Mouse (Mus musculus) E14TG2a.4 (cell line): ENCODE data around the gene Prss35.

Experiments used
- CTCF ChIP-seq: conservative IDR thresholded peaks from 2 replicates; pipeline ENCODE4 v1.5.1; 2014; ENCODE audit warnings: low read length
- POU5F1 ChIP-seq: IDR thresholded peaks from 2 replicates; pipeline ENCODE4 v1.6.1; 2014; ENCODE audit warnings: low read length, borderline replicate concordance

- TF ChIP-seq CTCF (no peak), POU5F1 (no peak)
Observed at GRCm38 (mm10) chr9:86693935-86694334, 49.5 kb upstream of the Prss35 start.
